In the genomic region with DNA sequence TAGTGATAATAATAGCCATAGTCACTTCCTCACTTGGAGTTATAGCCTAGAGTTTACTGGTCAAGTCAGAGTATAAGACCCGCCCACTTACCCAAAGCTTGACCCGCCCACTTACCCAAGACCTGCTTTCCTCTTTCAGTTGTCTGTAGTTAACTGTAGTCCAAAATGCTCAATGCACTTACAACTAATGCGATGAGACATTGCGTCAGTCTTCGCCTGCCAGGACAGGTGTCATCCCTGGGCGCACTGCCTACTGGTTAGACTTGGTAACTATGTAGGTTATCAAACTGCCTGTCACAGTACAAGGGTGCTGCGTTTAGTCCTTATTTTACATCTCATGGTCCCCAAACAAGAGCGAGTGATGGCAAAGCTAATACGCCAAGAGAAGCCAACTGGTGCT, we compare ENCODE assay signal across 23 mouse cellular contexts.
A peak's percentile ranks its signal among the peaks of the same experiment; 100 is the strongest.
DNase-seq lines count a peak whose midpoint lies in the region; ATAC-seq and TF ChIP-seq lines count a peak whose summit lies in the region.
"Had no signal": no experiment of that assay in that cellular context is flagged by ENCODE, and none has a peak within 500 bp of the region (broad histone marks: within the 10 kb centered on the region; RNA-seq: fewer than 3 reads in every experiment).

No protein-coding gene starts in this region.

- no peaks in the 10 kb centered on the region for H3K9me3 ChIP-seq in CH12.LX (replicated peaks; ENCODE audit: low read length)
- no peaks in the 10 kb centered on the region for H3K9me3 ChIP-seq in intestine, postnatal 0 days (ENCODE audit: control insufficient read depth)
- no peaks in the 10 kb centered on the region for H3K9me3 ChIP-seq in midbrain, embryonic 11.5 days (ENCODE audit: control insufficient read depth, low read length)
- H3K9me3 ChIP-seq: embryonic facial prominence, embryonic 13.5 days; embryonic facial prominence, embryonic 15.5 days; forebrain, embryonic 13.5 days; forebrain, embryonic 15.5 days had no signal

- ATAC-seq in intestine, postnatal 0 days = no peak
- ATAC-seq in megakaryocyte-erythroid progenitor cell, adult 5-6 weeks (replicated peaks; ENCODE audit: low FRiP score, low TSS enrichment, poor library complexity, severe bottlenecking) = no peak
- no peak for ATAC-seq in midbrain, embryonic 11.5 days (ENCODE audit: low FRiP score)
- ATAC-seq: CD4-positive, CD25-positive, alpha-beta regulatory T cell, adult 4 months; forebrain, embryonic 13.5 days; forebrain, embryonic 15.5 days had no signal

- no peak for TF ChIP-seq CTCF in CH12.LX (conservative IDR thresholded peaks at IDR 0.05 in 1 of 2, IDR thresholded peaks at IDR 0.05 in 1 of 2; ENCODE audit: low read depth in 2 of 2, low read length in 2 of 2)
- no peak for TF ChIP-seq CTCF in intestine, postnatal 0 days (IDR thresholded peaks at IDR 0.05; ENCODE audit: low read depth)

- H3K27ac ChIP-seq in CH12.LX (ENCODE audit: insufficient read depth, low read depth) = no peak overlapping the region
- no peak overlapping the region for H3K27ac ChIP-seq in intestine, postnatal 0 days (ENCODE audit: low read depth, low read length)
- H3K27ac ChIP-seq in midbrain, embryonic 11.5 days (ENCODE audit: low read depth, low read length) = no peak overlapping the region
- H3K27ac ChIP-seq: embryonic facial prominence, embryonic 13.5 days; embryonic facial prominence, embryonic 15.5 days; forebrain, embryonic 13.5 days; forebrain, embryonic 15.5 days had no signal

- H3K4me1 ChIP-seq in CH12.LX (ENCODE audit: control insufficient read depth in 1 of 2, insufficient read depth in 2 of 2) = peaks cover 0 to under 1% of the 10 kb centered on the region in 2 experiments; a peak in 1 of 4 replicates
- no peaks in the 10 kb centered on the region for H3K4me1 ChIP-seq in intestine, postnatal 0 days (replicated peaks; ENCODE audit: control insufficient read depth, insufficient read depth, low read length)
- H3K4me1 ChIP-seq in midbrain, embryonic 11.5 days (ENCODE audit: control insufficient read depth, insufficient read depth, low read length) = no peaks in the 10 kb centered on the region
- H3K4me1 ChIP-seq: embryonic facial prominence, embryonic 15.5 days had no signal

- DNase-seq in 416B (ENCODE audit: low read depth) (peak; percentile 3), CH12.LX (ENCODE audit: extremely low read depth) (no peak), ZHBTc4 (ENCODE audit: low read depth, low spot score) (peak; percentile 18)
- no peak for DNase-seq in midbrain, embryonic 11.5 days (ENCODE audit: low spot score, missing footprints)
- DNase-seq: adrenal gland, adult 2 months; adrenal gland, postnatal 10 days; adrenal gland, postnatal 25 days; B cell, adult 2 months; cerebellum, adult 11 months; cerebellum, adult 18-20 months; cerebellum, adult 8-10 months; cerebellum, adult 9-11 months; cerebellum, postnatal 14 days; cerebellum, postnatal 36 days; embryo, embryonic 11 days had no signal

- H3K36me3 ChIP-seq in CH12.LX (replicated peaks in 1 of 2; ENCODE audit: control insufficient read depth in 1 of 2, insufficient read depth in 1 of 2, low read length in 1 of 2) = no peaks in the 10 kb centered on the region
- H3K36me3 ChIP-seq in intestine, postnatal 0 days (ENCODE audit: control insufficient read depth, insufficient read depth) = no peaks in the 10 kb centered on the region
- no peaks in the 10 kb centered on the region for H3K36me3 ChIP-seq in midbrain, embryonic 11.5 days (ENCODE audit: control insufficient read depth, insufficient read depth, low read length)
- H3K36me3 ChIP-seq: embryonic facial prominence, embryonic 13.5 days; embryonic facial prominence, embryonic 15.5 days; forebrain, embryonic 15.5 days had no signal

- dilution Hi-C loops in CH12.LX (cut with MboI; ENCODE audit: extremely low pct_ligation_motif_present, extremely low pct_unique_long_range_greater_than_20kb, low sequenced_read_pairs) = no loop called here

- no peak overlapping the region for H3K4me3 ChIP-seq in CH12.LX (replicated peaks in 1 of 3; ENCODE audit: low read depth in 2 of 3, low read length in 2 of 3, poor library complexity in 1 of 3)
- H3K4me3 ChIP-seq in intestine, postnatal 0 days (ENCODE audit: low read depth, low read length) = no peak overlapping the region
- no peak overlapping the region for H3K4me3 ChIP-seq in midbrain, embryonic 11.5 days (ENCODE audit: low read depth, low read length)
- H3K4me3 ChIP-seq: embryonic facial prominence, embryonic 13.5 days; embryonic facial prominence, embryonic 15.5 days; erythroblast, embryonic 14.5 days; forebrain, embryonic 13.5 days; forebrain, embryonic 15.5 days had no signal

- peak overlapping the region; percentile 35; the same call in 1 of the 2 replicates for H3K4me2 ChIP-seq in CH12.LX (ENCODE audit: insufficient read depth, low read depth, poor library complexity, severe bottlenecking)
- H3K4me2 ChIP-seq in intestine, postnatal 0 days (replicated peaks; ENCODE audit: low read depth) = no peak overlapping the region
- no peak overlapping the region for H3K4me2 ChIP-seq in midbrain, embryonic 11.5 days
- H3K4me2 ChIP-seq: embryonic facial prominence, embryonic 13.5 days; embryonic facial prominence, embryonic 15.5 days; forebrain, embryonic 13.5 days; forebrain, embryonic 15.5 days had no signal

- H3K79me2 ChIP-seq in CH12.LX (replicated peaks; ENCODE audit: control insufficient read depth, extremely low read depth, insufficient read depth, poor library complexity, severe bottlenecking) = no peaks in the 10 kb centered on the region

- no peak overlapping the region for H3K9ac ChIP-seq in CH12.LX (ENCODE audit: insufficient read depth, low read depth)
- no peak overlapping the region for H3K9ac ChIP-seq in intestine, postnatal 0 days (ENCODE audit: low read depth, low read length)
- H3K9ac ChIP-seq in midbrain, embryonic 11.5 days (ENCODE audit: low read length) = no peak overlapping the region
- H3K9ac ChIP-seq: embryonic facial prominence, embryonic 13.5 days; embryonic facial prominence, embryonic 15.5 days; forebrain, embryonic 13.5 days; forebrain, embryonic 15.5 days had no signal

- H3K27me3 ChIP-seq in CH12.LX (replicated peaks) = no peaks in the 10 kb centered on the region
- H3K27me3 ChIP-seq in intestine, postnatal 0 days (replicated peaks; ENCODE audit: control insufficient read depth, insufficient read depth, low read length) = no peaks in the 10 kb centered on the region
- no peaks in the 10 kb centered on the region for H3K27me3 ChIP-seq in midbrain, embryonic 11.5 days (ENCODE audit: control insufficient read depth, insufficient read depth, low read length)
- H3K27me3 ChIP-seq: embryonic facial prominence, embryonic 15.5 days; forebrain, embryonic 13.5 days; forebrain, embryonic 15.5 days had no signal

- 91% methylated on average over 9 of the region's 9 CpGs for WGBS in intestine, postnatal 0 days
- WGBS in midbrain, embryonic 11.5 days = 95% methylated on average over 9 of the region's 9 CpGs

- no peak for TF ChIP-seq POLR2A in CH12.LX (IDR thresholded peaks at IDR 0.05; ENCODE audit: low read depth, low read length)

- TF ChIP-seq RAD21 in CH12.LX (IDR thresholded peaks at IDR 0.05; ENCODE audit: low read depth, low read length) = no peak

- in situ Hi-C loops in CH12.LX (cut with MboI; ENCODE audit: low pct_ligation_motif_present, low pct_unique_long_range_greater_than_20kb, low sequenced_read_pairs) = no loop called here

- no peak for TF ChIP-seq EP300 in CH12.LX (IDR thresholded peaks at IDR 0.05; ENCODE audit: low read length)

TF ChIP-seq in CH12.LX, 34 proteins besides CTCF, POLR2A, EP300 and RAD21:
- no peak for TF ChIP-seq USF2 (conservative IDR thresholded peaks at IDR 0.05; ENCODE audit: low read depth, low read length)
- TF ChIP-seq JUN (IDR thresholded peaks at IDR 0.05; ENCODE audit: insufficient read depth, low read depth, low read length) = no peak
- TF ChIP-seq MXI1 (IDR thresholded peaks at IDR 0.05; ENCODE audit: low read depth, low read length) = no peak
- TF ChIP-seq MYC (IDR thresholded peaks at IDR 0.05; ENCODE audit: low read depth, low read length) = no peak
- TF ChIP-seq MAZ (IDR thresholded peaks at IDR 0.05; ENCODE audit: low read depth, low read length) = no peak
- TF ChIP-seq POLR2AphosphoS2 (IDR thresholded peaks at IDR 0.05; ENCODE audit: low read depth, low read length) = no peak
- no peak for TF ChIP-seq E2F4 (IDR thresholded peaks at IDR 0.05; ENCODE audit: insufficient replicate concordance, low read depth, low read length)
- no peak for TF ChIP-seq TBP (conservative IDR thresholded peaks at IDR 0.05; ENCODE audit: low read depth, low read length)
- no peak for TF ChIP-seq ZC3H11A (IDR thresholded peaks at IDR 0.05; ENCODE audit: low read depth, low read length)
- no peak for TF ChIP-seq MEF2A (IDR thresholded peaks at IDR 0.05; ENCODE audit: borderline replicate concordance, low read depth, low read length)
- TF ChIP-seq ZKSCAN1 (IDR thresholded peaks at IDR 0.05; ENCODE audit: borderline replicate concordance, low read depth, low read length) = no peak
- no peak for TF ChIP-seq ZMIZ1 (IDR thresholded peaks at IDR 0.05; ENCODE audit: low read depth, low read length)
- no peak for TF ChIP-seq BHLHE40 (IDR thresholded peaks at IDR 0.05; ENCODE audit: low read depth, low read length)
- TF ChIP-seq SIN3A (IDR thresholded peaks at IDR 0.05; ENCODE audit: low read length) = no peak
- no peak for TF ChIP-seq MAFK (IDR thresholded peaks at IDR 0.05; ENCODE audit: insufficient replicate concordance, low read length)

Comparison
In these comparisons a context has a peak if more than half of its experiments do, and no peak if none do; other contexts are left out.
1. DNase-seq: peak in 416B (single experiment) and ZHBTc4 (single experiment); none in CH12.LX (single experiment) and midbrain, embryonic 11.5 days (single experiment).